Comparison of ENCODE assay signal across 23 mouse cellular contexts in genomic region chr1:20919728-20920127, GRCm38 (mm10). TPM values are rescaled to one million over a fixed set of nuclear protein-coding genes. Genes with fewer than 3 reads are reported as not detected.
A peak's percentile ranks its signal among the peaks of the same experiment; 100 is the strongest.
DNase-seq lines count a peak whose midpoint lies in the region; ATAC-seq lines count a peak whose summit lies in the region.
"Had no signal": no experiment of that assay in that cellular context is flagged by ENCODE, and none has a peak within 500 bp of the region (broad histone marks: within the 10 kb centered on the region; RNA-seq: fewer than 3 reads in every experiment).

No protein-coding gene starts in this region.

- ATAC-seq in midbrain, embryonic 11.5 days (ENCODE audit: low FRiP score): no peak
- no peak for ATAC-seq in midbrain, embryonic 16.5 days
- peak; percentile 27 to 51; a peak in 2 of 4 replicates for ATAC-seq in hematopoietic stem cell, adult 5-6 weeks (replicated peaks in 1 of 2; ENCODE audit: insufficient read depth in 1 of 2, low FRiP score in 2 of 2, low TSS enrichment in 1 of 2, low read depth in 1 of 2, poor library complexity in 2 of 2, severe bottlenecking in 2 of 2)
- ATAC-seq: activated CD4-positive, CD25-positive, alpha-beta regulatory T cell, adult 4 months; forebrain, embryonic 13.5 days; intestine, postnatal 0 days; midbrain, embryonic 15.5 days had no signal

- H3K36me3 ChIP-seq in midbrain, embryonic 11.5 days (ENCODE audit: control insufficient read depth, insufficient read depth, low read length): no peaks in the 10 kb centered on the region
- H3K36me3 ChIP-seq in midbrain, embryonic 16.5 days (ENCODE audit: control insufficient read depth, insufficient read depth, low read length): no peaks in the 10 kb centered on the region
- H3K36me3 ChIP-seq: hindbrain, embryonic 13.5 days; liver, embryonic 13.5 days; midbrain, embryonic 15.5 days had no signal

- H3K4me3 ChIP-seq in midbrain, embryonic 11.5 days (ENCODE audit: low read depth, low read length): no peak overlapping the region
- no peak overlapping the region for H3K4me3 ChIP-seq in midbrain, embryonic 16.5 days (ENCODE audit: low read depth, low read length)
- H3K4me3 ChIP-seq: forebrain, embryonic 13.5 days; hindbrain, embryonic 13.5 days; liver, embryonic 13.5 days; megakaryocyte, embryonic 14.5 days; midbrain, embryonic 15.5 days had no signal

- DNase-seq in midbrain, embryonic 11.5 days (ENCODE audit: low spot score, missing footprints): peak; percentile 19
- DNase-seq in cerebellum, adult 18-20 months: peak; percentile 62 to 75
- DNase-seq in cerebellum, adult 9-11 months: peak; percentile 80
- DNase-seq in heart, postnatal 36 days: no peak
- no peak for DNase-seq in right cerebral cortex, postnatal 36 days (ENCODE audit: low spot score in 2 of 2)
- DNase-seq: adrenal gland, adult 8-10 months; embryo, embryonic 11 days; kidney, postnatal 25 days; liver, embryonic 13.5 days; lung, adult 2 months; lung, postnatal 14 days; right cerebral cortex, postnatal 4 days; thymus, adult 18-20 months; thymus, postnatal 4 days had no signal

- intact Hi-C loops in heart, postnatal 36 days (cut with DNase I): no loop called here

- no peak overlapping the region for H3K4me2 ChIP-seq in midbrain, embryonic 11.5 days
- H3K4me2 ChIP-seq in midbrain, embryonic 16.5 days (ENCODE audit: low read length): no peak overlapping the region
- H3K4me2 ChIP-seq: forebrain, embryonic 13.5 days; heart, embryonic 11.5 days; hindbrain, embryonic 13.5 days; liver, embryonic 13.5 days; midbrain, embryonic 15.5 days had no signal

- no peaks in the 10 kb centered on the region for H3K9me3 ChIP-seq in midbrain, embryonic 11.5 days (ENCODE audit: control insufficient read depth, low read length)
- H3K9me3 ChIP-seq in midbrain, embryonic 16.5 days (replicated peaks; ENCODE audit: control insufficient read depth, low read length, poor library complexity, severe bottlenecking): no peaks in the 10 kb centered on the region
- H3K9me3 ChIP-seq: forebrain, embryonic 13.5 days; hindbrain, embryonic 13.5 days; liver, embryonic 13.5 days; megakaryocyte, embryonic 14.5 days; midbrain, embryonic 15.5 days had no signal

- no peak overlapping the region for H3K27ac ChIP-seq in midbrain, embryonic 11.5 days (ENCODE audit: low read depth, low read length)
- H3K27ac ChIP-seq in midbrain, embryonic 16.5 days (ENCODE audit: low read length): no peak overlapping the region
- H3K27ac ChIP-seq: forebrain, embryonic 13.5 days; hindbrain, embryonic 13.5 days; liver, embryonic 13.5 days; midbrain, embryonic 15.5 days had no signal

- H3K9ac ChIP-seq in midbrain, embryonic 11.5 days (ENCODE audit: low read length): no peak overlapping the region
- H3K9ac ChIP-seq in midbrain, embryonic 16.5 days (ENCODE audit: low read depth, low read length): no peak overlapping the region; the same call in 1 of the 2 replicates
- H3K9ac ChIP-seq: forebrain, embryonic 13.5 days; hindbrain, embryonic 13.5 days; liver, embryonic 13.5 days; midbrain, embryonic 15.5 days had no signal

- WGBS in midbrain, embryonic 11.5 days: 86% methylated on average over 2 of the region's 2 CpGs
- WGBS in midbrain, embryonic 16.5 days: 65% methylated on average over 2 of the region's 2 CpGs

- H3K4me1 ChIP-seq in midbrain, embryonic 11.5 days (ENCODE audit: control insufficient read depth, insufficient read depth, low read length): no peaks in the 10 kb centered on the region
- peaks cover 10% of the 10 kb centered on the region for H3K4me1 ChIP-seq in midbrain, embryonic 16.5 days (ENCODE audit: control insufficient read depth, insufficient read depth, low read length)
- H3K4me1 ChIP-seq: liver, embryonic 13.5 days had no signal

- no peaks in the 10 kb centered on the region for H3K27me3 ChIP-seq in midbrain, embryonic 11.5 days (ENCODE audit: control insufficient read depth, insufficient read depth, low read length)
- no peaks in the 10 kb centered on the region for H3K27me3 ChIP-seq in midbrain, embryonic 16.5 days (ENCODE audit: control insufficient read depth, insufficient read depth, low read depth, low read length)
- H3K27me3 ChIP-seq: forebrain, embryonic 13.5 days; hindbrain, embryonic 13.5 days; liver, embryonic 13.5 days; megakaryocyte, embryonic 14.5 days; midbrain, embryonic 15.5 days had no signal

RNA-seq across cellular contexts. Expression of gene Paqr8, which starts 29.3 kb away (rescaled TPM):
- polyA plus RNA-seq in midbrain, embryonic 11.5 days (2014; fragmentation: Nextera tagmentation; extraction: Ambion mirVana): 7.2 and 7.7 TPM in 2 replicates
- polyA plus RNA-seq in midbrain, embryonic 16.5 days (2015; fragmentation: Nextera tagmentation; extraction: Ambion mirVana): 33.7 and 34.1 TPM in 2 replicates
- total RNA-seq in hematopoietic stem cell, adult 5-6 weeks (2017): 8.0 and 12.8 TPM in 2 replicates
- total RNA-seq in heart, postnatal 36 days (2021): 1 to 10 TPM; 1.5 to 1.8 TPM

RNA-seq across cellular contexts. Expression of gene Efhc1, which starts 31.7 kb away (rescaled TPM):
- polyA plus RNA-seq in midbrain, embryonic 11.5 days (2014; fragmentation: Nextera tagmentation; extraction: Ambion mirVana): 2.5 and 2.6 TPM in 2 replicates
- 2.0 and 2.5 TPM in 2 replicates for polyA plus RNA-seq in midbrain, embryonic 16.5 days (2015; fragmentation: Nextera tagmentation; extraction: Ambion mirVana)
- total RNA-seq in hematopoietic stem cell, adult 5-6 weeks (2017): 0.79 TPM in 1 of 2 replicates, not detected in the other
- 1 to 10 TPM in 1 of 2 experiments, under 1 TPM in 1; 0.92 to 1.6 TPM for total RNA-seq in heart, postnatal 36 days (2021)

Comparison
In these comparisons a context has a peak if more than half of its experiments do, and no peak if none do; other contexts are left out.
1. ATAC-seq: peak in hematopoietic stem cell, adult 5-6 weeks (2 of 2); none in midbrain, embryonic 11.5 days (single experiment) and midbrain, embryonic 16.5 days (single experiment).
2. DNase-seq: peak in midbrain, embryonic 11.5 days (single experiment), cerebellum, adult 18-20 months (2 of 2) and cerebellum, adult 9-11 months (single experiment); none in heart, postnatal 36 days (0 of 2) and right cerebral cortex, postnatal 36 days (0 of 2).